Mouse (Mus musculus): ENCODE measurements around the gene Stam2. TPM values are rescaled to one million over a fixed set of nuclear protein-coding genes. Genes with fewer than 3 reads are reported as not detected.
A peak's percentile ranks its signal among the peaks of the same experiment; 100 is the strongest.

Gene Stam2
- polyA plus RNA-seq, 1 experiment from 2014 or later = 39.4 TPM

DNA sequence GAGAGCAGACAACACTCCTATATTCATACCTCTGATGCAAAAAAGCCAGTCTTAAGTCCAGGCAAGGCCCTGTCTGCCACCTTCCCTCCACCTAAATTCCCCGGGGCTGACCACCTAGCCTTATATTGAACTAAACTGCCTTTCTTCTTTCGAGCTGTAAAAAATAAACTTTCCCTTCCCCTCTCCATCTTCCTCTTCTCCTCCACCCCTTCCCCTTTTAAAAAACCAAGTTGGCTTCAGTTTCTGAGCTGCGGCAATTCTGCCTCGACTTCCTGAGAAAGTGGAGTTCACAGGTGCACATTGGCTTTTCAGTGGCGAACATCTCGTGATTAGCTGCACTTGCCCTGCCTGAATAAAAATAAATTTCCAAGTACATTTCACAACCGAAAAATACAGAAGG is 20.4 kb upstream of the Stam2 start:
- no peaks in the 10 kb centered on the region for H3K27me3 ChIP-seq
- ChIA-PET POLR2A (no interaction called here), CTCF (interaction anchor here (0.9 to 1.9 kb wide), 7 partner anchors 9 to 360 kb away, joined by 3 to 6 read pairs (median 3); no protein-coding TSS in a partner anchor)
- DNase-seq (ENCODE audit: low read depth, low spot score) (no peak), ATAC-seq (no peak)
- in situ Hi-C loops (cut with MboI; ENCODE audit: low pct_unique_long_range_greater_than_20kb) = loop anchor here (5.0 to 10.0 kb wide), 2 partner anchors 445 to 1352 kb away; no protein-coding TSS in a partner anchor
- TF ChIP-seq CTCF (IDR thresholded peaks at IDR 0.05) = no peak

DNA sequence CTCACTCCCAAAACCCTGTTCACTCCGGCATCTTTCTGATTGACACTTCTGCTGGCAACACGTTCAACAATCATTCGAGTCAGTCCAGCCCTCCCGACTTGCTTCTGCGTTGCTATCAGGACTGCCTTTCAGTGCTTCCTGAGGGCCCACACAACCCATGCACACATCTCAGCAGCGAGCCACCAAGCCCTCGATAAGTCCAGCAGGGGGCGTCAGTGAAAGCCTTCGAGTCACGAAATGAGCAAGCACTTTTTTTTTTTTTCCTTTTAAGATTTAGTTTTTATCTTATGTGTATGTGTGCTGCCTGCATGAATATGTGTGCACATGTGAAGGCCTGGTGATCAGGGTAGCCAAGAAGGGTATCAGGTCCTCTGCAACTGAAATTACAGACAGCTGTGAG is 16.5 kb upstream of the Stam2 start:
- ChIA-PET POLR2A (no interaction called here), CTCF (interaction anchor here (1.1 kb wide), 1 partner anchor 325 kb away, joined by 3 read pairs; no protein-coding TSS in a partner anchor)
- ATAC-seq (no peak), DNase-seq (ENCODE audit: low read depth, low spot score) (no peak)
- H3K27me3 ChIP-seq = no peaks in the 10 kb centered on the region
- peak; percentile 74 for TF ChIP-seq CTCF (IDR thresholded peaks at IDR 0.05)
- in situ Hi-C loops (cut with MboI; ENCODE audit: low pct_unique_long_range_greater_than_20kb) = no loop called here

DNA sequence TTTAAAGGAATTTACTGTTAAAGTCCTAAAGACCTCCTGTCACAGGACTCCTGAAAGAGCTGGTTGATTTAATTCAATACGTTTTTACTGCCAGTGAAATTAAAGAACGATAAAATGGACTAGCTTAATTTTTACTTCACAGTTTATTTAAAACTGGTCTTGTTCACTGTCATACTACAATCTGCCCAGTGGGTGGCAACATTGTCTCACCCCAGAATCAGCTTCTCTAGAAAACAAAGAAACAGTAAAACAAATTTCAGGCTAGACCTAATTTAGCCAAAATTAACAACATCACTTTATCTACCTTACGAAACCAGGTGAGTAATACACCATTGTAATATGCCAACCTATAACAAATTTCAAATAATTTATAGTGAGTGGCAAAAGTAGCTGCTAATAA is 14.6 kb upstream of the Stam2 start:
- CTCF ChIA-PET = interaction anchor here (0.7 to 2.4 kb wide), 30 partner anchors 8 to 448 kb away, joined by 3 to 30 read pairs (median 4); no protein-coding TSS in a partner anchor

DNA sequence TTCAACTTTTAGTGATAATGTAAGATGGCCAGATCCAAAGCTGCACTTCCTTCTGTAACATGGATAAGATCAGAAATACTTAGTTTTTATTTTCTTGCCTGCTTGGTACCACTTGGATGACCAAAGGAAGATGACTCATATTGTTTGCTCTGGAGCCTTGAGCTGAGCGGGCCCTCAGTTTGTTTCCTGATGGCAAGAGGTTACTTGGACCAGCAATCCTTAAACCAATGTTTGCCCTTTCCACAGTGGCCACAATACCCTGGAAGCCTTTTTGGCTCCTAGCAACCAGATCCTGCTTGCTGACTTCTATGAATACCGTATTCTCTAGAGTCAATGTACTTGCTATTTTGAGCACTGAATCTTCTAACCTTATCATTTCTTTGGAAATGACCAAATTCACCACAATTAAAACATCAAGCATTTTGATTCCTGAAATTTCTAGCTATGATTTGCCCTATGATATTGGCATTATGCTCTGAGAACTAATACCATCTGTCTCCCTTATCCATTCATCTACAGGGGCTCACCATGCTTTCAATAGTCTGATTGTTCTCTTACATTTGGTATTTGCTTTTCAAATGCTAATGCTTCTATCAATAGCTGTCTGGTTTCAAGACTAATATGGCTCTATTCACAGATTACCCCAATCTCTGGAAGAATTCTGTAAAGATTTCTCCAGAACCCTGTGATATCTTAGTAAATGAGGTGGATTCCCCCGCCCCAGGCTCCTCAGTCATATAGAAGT is 11.7 kb upstream of the Stam2 start:
- ChIA-PET CTCF (interaction anchor here (1.2 to 1.4 kb wide), 2 partner anchors 121 to 368 kb away, joined by 3 to 5 read pairs; no protein-coding TSS in a partner anchor), POLR2A (no interaction called here)
- in situ Hi-C loops (cut with MboI; ENCODE audit: low pct_unique_long_range_greater_than_20kb) = no loop called here
- no peaks in the 10 kb centered on the region for H3K27me3 ChIP-seq
- DNase-seq (ENCODE audit: low read depth, low spot score) = no peak
- no peak for ATAC-seq
- TF ChIP-seq CTCF (IDR thresholded peaks at IDR 0.05) = no peak

More for the DNA sequence above, 14.6 kb upstream of the Stam2 start:
- in situ Hi-C loops (cut with MboI; ENCODE audit: low pct_unique_long_range_greater_than_20kb) = no loop called here
- ATAC-seq (no peak), DNase-seq (ENCODE audit: low read depth, low spot score) (no peak)
- TF ChIP-seq CTCF (IDR thresholded peaks at IDR 0.05) = peak; percentile 67
- POLR2A ChIA-PET = no interaction called here
- no peaks in the 10 kb centered on the region for H3K27me3 ChIP-seq

DNA sequence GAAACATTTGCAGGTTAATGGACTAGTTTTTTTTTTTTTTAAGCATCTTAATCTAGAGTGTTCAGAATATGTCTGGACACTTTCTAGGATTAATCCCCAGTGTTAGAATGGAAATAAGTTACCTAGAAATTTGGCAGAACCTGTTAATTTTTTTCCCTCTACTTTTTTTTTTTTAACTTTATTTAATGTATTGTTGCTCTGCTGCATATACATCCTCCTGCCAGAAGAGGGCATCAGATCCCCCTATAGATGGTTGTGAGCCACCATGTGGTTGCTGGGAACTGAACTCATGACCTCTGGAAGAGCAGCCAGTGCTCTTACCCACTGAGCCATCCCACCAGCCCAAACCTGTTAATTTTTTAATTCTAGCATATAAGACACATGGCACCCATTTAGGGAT is 2.0 kb upstream of the Stam2 start:
- DNase-seq (ENCODE audit: low read depth, low spot score) (no peak), ATAC-seq (no peak)
- CTCF ChIA-PET = no interaction called here
- TF ChIP-seq CTCF (IDR thresholded peaks at IDR 0.05) = no peak
- peaks cover 3% of the 10 kb centered on the region for H3K27me3 ChIP-seq
- POLR2A ChIA-PET = no interaction called here
- in situ Hi-C loops (cut with MboI; ENCODE audit: low pct_unique_long_range_greater_than_20kb) = loop anchor here (5.0 kb wide), 1 partner anchor 117 kb away; no protein-coding TSS in a partner anchor

DNA sequence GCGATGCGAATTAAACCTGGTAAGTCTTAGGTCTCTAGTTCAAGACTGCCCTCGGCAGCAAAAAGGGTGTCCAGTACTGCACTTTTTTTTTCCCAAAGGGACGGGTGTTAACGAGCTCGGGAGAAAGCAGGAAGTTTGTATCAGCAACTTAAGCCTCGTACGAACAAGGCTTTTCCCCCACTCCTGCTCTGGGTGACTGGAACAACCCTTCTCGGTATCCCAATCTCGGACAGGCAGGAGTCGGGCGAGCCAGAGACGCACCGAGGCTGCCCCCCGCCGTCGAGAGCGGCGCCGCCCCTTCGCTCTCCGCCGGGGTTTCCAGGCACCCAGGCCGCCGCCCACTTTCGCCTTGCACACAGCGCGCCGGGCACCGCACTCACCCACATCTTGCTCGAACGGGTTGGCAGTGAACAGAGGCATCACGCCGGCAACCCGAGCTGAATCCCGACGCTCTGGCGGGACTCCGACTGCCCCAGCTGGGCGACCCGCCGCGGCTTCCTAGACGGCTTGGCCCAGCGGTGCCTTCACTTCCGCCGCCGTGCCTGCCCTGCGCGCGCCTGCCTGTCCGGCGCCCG is 313 bp downstream of the Stam2 start:
- no peaks in the 10 kb centered on the region for H3K27me3 ChIP-seq
- ChIA-PET CTCF (interaction anchor here (0.7 to 1.8 kb wide), 2 partner anchors 12 to 380 kb away, joined by 3 to 6 read pairs; no protein-coding TSS in a partner anchor), POLR2A (interaction anchor here (0.5 kb wide), 1 partner anchor 92 kb away, joined by 3 read pairs; no protein-coding TSS in a partner anchor)
- in situ Hi-C loops (cut with MboI; ENCODE audit: low pct_unique_long_range_greater_than_20kb) = loop anchor here (5.0 kb wide), 1 partner anchor 114 kb away; no protein-coding TSS in a partner anchor
- DNase-seq (ENCODE audit: low read depth, low spot score) = peak; percentile 22
- TF ChIP-seq CTCF (IDR thresholded peaks at IDR 0.05) = no peak
- peak; percentile 90 for ATAC-seq

DNA sequence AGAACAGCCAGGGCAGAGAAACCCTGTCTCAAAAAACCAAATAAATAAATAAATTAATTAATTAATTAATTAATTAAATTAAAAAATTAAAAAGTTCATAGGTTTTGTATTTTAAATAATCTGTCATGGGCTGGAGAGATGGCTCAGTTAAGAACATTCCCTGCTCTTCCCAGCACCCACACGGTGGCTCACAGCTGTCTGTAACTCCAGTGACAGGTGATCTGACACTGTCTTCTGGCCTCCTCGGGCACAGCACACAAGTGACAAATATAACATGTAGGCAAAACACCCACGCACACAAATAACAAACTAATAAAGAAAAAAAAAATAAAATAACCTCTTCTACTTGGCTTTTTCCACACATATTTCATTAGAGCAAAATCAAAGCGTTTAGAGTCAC is 1.5 kb downstream of the Stam2 start:
- CTCF ChIA-PET = interaction anchor here (1.8 kb wide), 1 partner anchor 11 kb away, joined by 6 read pairs; no protein-coding TSS in a partner anchor
- ATAC-seq (no peak), DNase-seq (ENCODE audit: low read depth, low spot score) (no peak)
- in situ Hi-C loops (cut with MboI; ENCODE audit: low pct_unique_long_range_greater_than_20kb) = loop anchor here (5.0 kb wide), 1 partner anchor 113 kb away; no protein-coding TSS in a partner anchor
- TF ChIP-seq CTCF (IDR thresholded peaks at IDR 0.05) = no peak
- POLR2A ChIA-PET = no interaction called here
- no peaks in the 10 kb centered on the region for H3K27me3 ChIP-seq

DNA sequence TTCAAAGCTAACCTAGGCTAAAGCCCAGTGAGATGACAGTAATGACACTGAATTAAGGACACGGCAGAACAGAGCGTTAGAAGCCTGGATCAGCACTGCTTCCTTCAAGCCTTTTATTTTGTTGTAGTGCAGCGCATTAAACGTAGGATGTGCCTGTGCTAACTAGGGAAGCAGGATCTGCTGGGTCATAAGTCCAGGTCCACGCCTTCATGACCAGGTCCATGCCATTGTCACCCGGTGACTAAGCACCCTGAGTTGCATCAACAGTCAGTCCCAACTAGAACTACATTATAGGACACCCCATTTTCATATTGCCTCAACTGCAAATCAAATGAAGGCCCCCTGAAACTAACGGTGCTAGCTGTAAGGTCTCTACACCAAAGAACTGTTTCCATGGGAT is 7.6 kb downstream of the Stam2 start:
- in situ Hi-C loops (cut with MboI; ENCODE audit: low pct_unique_long_range_greater_than_20kb) = no loop called here
- POLR2A ChIA-PET = no interaction called here
- DNase-seq (ENCODE audit: low read depth, low spot score) (no peak), ATAC-seq (no peak)
- CTCF ChIA-PET = no interaction called here
- TF ChIP-seq CTCF (IDR thresholded peaks at IDR 0.05) = no peak
- H3K27me3 ChIP-seq = no peaks in the 10 kb centered on the region

DNA sequence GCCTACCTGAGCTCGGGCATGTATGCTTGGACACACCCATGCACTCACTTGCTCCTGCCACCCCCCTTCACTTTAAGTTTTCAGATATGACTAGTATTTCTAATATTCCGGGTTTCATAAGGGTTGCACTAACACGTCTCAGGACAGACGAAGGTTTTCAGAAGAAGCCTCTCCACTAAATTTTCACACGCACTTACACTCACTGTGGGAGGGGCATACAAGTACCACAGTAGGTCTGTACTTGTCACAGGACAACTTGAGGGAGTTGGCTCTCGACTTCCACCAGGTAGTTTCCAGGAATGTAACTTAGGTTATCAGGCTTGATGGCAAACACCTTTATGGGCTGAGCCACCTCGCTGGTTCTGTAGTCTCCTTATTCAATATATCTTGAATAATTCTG is 8.4 kb downstream of the Stam2 start:
- in situ Hi-C loops (cut with MboI; ENCODE audit: low pct_unique_long_range_greater_than_20kb) = no loop called here
- ChIA-PET POLR2A (no interaction called here), CTCF (no interaction called here)
- no peak for TF ChIP-seq CTCF (IDR thresholded peaks at IDR 0.05)
- DNase-seq (ENCODE audit: low read depth, low spot score) (no peak), ATAC-seq (no peak)
- H3K27me3 ChIP-seq = no peaks in the 10 kb centered on the region

DNA sequence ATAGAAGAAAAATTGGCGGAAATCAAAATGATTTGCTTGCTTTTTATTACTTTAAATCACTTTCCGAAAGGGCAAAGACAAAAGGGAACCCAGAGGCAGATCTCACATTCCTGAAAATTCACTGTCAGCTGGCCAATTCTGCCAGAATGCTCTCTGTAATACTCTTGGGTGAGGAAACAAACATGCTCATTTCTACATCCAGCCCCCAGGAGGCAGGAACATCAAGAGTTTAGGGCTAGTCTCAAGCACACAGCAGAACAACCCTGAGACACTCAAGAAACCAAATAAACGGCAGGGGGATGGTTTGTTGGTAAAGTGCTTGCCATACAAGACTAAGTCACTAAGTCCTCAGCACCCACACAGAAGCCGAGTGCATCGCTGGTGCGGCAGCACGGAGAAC is 9.5 kb downstream of the Stam2 start:
- ATAC-seq = no peak
- ChIA-PET CTCF (no interaction called here), POLR2A (no interaction called here)
- no peak for DNase-seq (ENCODE audit: low read depth, low spot score)
- no peaks in the 10 kb centered on the region for H3K27me3 ChIP-seq
- TF ChIP-seq CTCF (IDR thresholded peaks at IDR 0.05) = no peak
- in situ Hi-C loops (cut with MboI; ENCODE audit: low pct_unique_long_range_greater_than_20kb) = no loop called here

DNA sequence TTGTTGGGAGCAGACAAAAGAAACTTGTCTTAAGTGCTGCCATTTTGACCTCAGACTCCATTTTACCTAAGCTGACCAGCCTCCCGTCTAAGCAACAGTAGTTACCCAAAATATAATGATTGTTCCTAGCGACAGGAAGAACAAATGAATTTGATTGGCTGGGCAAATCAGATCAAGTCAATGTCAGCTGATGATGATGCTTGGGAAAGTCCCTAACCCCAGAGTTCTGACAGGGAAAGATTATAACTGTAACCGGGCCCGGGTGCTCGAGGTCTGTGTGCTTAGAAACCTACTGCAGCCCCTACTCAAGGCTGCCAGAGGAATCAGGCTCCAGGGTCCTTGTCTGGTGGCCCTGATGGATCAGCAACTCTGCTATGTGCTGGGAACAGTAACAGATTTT is 10.1 kb downstream of the Stam2 start:
- POLR2A ChIA-PET = no interaction called here
- TF ChIP-seq CTCF (IDR thresholded peaks at IDR 0.05) = no peak
- no peak for DNase-seq (ENCODE audit: low read depth, low spot score)
- in situ Hi-C loops (cut with MboI; ENCODE audit: low pct_unique_long_range_greater_than_20kb) = no loop called here
- ATAC-seq = no peak
- H3K27me3 ChIP-seq = no peaks in the 10 kb centered on the region
- CTCF ChIA-PET = no interaction called here
